Mouse (Mus musculus) C2C12 (cell line): ENCODE results near the gene Tspyl4. TPM values are rescaled to one million over a fixed set of nuclear protein-coding genes. Genes with fewer than 3 reads are reported as not detected.

Experiments
- H3K27me3 ChIP-seq: one replicate; pipeline ENCODE4 v1.6.1; 2011; ENCODE audit not compliant: control insufficient read depth, insufficient read depth, insufficient read length
- H3K36me3 ChIP-seq: one replicate; pipeline ENCODE4 v1.6.1; 2011; ENCODE audit not compliant: control insufficient read depth, insufficient read depth
- H3K4me3 ChIP-seq: one replicate; pipeline ENCODE4 v1.5.1; 2011; ENCODE audit warnings: mild to moderate bottlenecking, control low read depth; ENCODE audit not compliant: poor library complexity, insufficient read depth, severe bottlenecking
- H3K79me2 ChIP-seq: one replicate; pipeline ENCODE4 v1.6.1; 2011; ENCODE audit not compliant: control insufficient read depth, insufficient read depth
- H3K79me3 ChIP-seq: one replicate; pipeline ENCODE4 v1.6.1; 2011; ENCODE audit warnings: low read depth, control low read depth
- H3ac ChIP-seq: one replicate; pipeline ENCODE3; 2011; ENCODE audit warnings: low read depth; ENCODE audit not compliant: control insufficient read depth, insufficient read length
- CEBPB ChIP-seq: IDR thresholded peaks from one replicate; pipeline ENCODE4 v1.6.1; 2011; ENCODE audit warnings: low read depth, mild to moderate bottlenecking, control low read depth, moderate library complexity
- CTCF ChIP-seq: IDR thresholded peaks from one replicate; pipeline ENCODE4 v1.5.1; 2011; ENCODE audit not compliant: control insufficient read depth, insufficient read depth, insufficient read length
- FOSL1 ChIP-seq: IDR thresholded peaks from one replicate; pipeline ENCODE4 v1.8.0; 2011; ENCODE audit warnings: mild to moderate bottlenecking, low read length; ENCODE audit not compliant: poor library complexity, insufficient read depth, severe bottlenecking
- MAX ChIP-seq: IDR thresholded peaks from one replicate; pipeline ENCODE4 v1.6.1; 2011; ENCODE audit warnings: mild to moderate bottlenecking, control low read depth
- MYOD1 ChIP-seq: IDR thresholded peaks from one replicate; pipeline ENCODE4 v1.6.1; 2011; ENCODE audit warnings: low read depth; ENCODE audit not compliant: control insufficient read depth, insufficient read length
- MYOG ChIP-seq: IDR thresholded peaks from one replicate; pipeline ENCODE4 v1.6.1; 2011; ENCODE audit not compliant: control insufficient read depth, insufficient read length; ENCODE audit errors: extremely low read depth
- USF1 ChIP-seq: IDR thresholded peaks from one replicate; pipeline ENCODE4 v1.6.1; 2011; ENCODE audit warnings: low read depth, mild to moderate bottlenecking, control low read depth, moderate library complexity
- polyA plus RNA-seq: library from polyadenylated mRNA; unstranded; fragments of >200 nt; fragmentation: generic; extraction: Trizol; gene quantifications from one replicate; pipeline ENCODE4 v1.2.1, GENCODE M21; 2012; ENCODE audit warnings: missing spikeins

The Tspyl4 gene
- polyA plus RNA-seq, 1 experiment, result 2.3 TPM

DNA sequence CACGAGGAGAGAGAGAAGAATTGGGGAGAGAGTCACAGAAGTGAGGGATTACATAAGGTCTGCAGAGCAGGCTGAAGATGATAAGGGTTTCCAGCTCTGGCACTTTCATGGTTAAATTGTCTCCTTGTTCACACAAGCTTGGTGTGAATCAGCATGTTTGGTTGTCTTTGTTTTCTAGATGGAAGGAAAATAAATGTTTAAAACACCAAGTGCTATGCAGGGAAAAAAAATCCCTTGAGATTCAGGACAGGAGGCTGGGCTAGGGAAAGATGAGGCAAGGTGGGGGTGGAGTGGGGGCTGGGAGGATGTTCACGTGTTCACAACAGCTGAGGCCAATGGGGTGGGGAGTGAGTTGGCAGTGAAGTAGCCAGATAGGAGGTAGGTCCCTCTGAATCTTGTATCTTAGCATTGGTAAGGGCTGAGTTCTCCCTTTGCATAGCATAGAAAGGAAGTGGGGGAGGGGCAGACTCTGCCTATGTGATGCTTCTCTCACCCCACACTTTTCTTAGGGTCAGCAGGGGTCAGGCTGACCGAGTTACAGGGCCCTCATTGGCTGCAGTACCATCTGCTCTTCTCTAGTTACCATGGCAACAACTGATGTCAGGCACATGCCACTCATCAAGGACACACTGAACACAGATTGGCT lies 19.5 kb downstream of the Tspyl4 start:
- Histone ChIP-seq H3K27me3 (no peaks in the 10 kb centered on the region), H3ac (no peak overlapping the region), H3K79me3 (no peaks in the 10 kb centered on the region), H3K4me3 (no peak overlapping the region), H3K36me3 (peaks cover 2% of the 10 kb centered on the region), H3K79me2 (no peaks in the 10 kb centered on the region)
- TF ChIP-seq MYOG (no peak), CEBPB (no peak), CTCF (no peak), MAX (no peak), USF1 (no peak), FOSL1 (no peak), MYOD1 (no peak)

DNA sequence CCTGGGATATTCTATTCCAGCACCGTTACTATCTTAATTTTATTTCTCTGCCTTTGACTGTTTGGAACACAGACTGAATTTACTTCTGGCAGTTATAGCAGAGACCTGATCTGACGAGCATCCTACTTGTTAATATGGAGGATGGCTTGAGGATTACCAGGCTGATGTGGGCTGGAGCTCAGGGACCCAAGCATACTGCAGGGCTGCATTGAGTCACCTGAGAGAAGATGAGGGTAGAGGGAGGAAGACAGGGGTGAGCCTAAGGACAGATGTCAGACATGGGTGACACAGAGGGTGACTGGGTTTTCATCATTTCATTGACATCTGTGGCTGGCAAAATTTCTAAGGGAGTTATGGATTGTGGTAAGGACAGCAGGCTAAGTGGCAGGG lies 20.0 kb downstream of the Tspyl4 start:
- H3K4me3 ChIP-seq, result no peak overlapping the region

DNA sequence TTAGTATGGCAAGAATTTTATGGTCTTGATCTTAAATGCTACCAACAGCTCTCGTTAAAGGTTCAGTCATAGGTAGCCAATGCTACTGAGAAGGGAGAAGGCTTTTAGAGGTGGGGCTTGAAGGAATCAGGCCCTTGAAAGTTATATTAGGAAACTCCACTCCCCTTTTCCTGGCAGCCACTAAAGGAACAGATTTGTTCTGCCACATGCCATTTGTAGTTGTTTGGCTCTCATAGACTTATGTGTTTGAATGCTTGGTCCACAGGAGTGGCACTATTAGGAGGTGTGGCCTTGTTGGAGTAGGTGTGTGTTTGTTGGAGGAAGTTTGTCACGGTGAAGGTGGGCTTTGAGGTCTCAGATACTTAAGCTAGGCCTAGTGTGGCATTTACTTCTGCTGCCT lies 23.6 kb downstream of the Tspyl4 start:
- Histone ChIP-seq H3K4me3 (no peak overlapping the region), H3K79me3 (no peaks in the 10 kb centered on the region), H3K79me2 (no peaks in the 10 kb centered on the region), H3K27me3 (no peaks in the 10 kb centered on the region), H3ac (no peak overlapping the region), H3K36me3 (no peaks in the 10 kb centered on the region)
- TF ChIP-seq CEBPB (no peak), FOSL1 (no peak), MAX (no peak), USF1 (no peak), CTCF (no peak), MYOG (no peak), MYOD1 (no peak)

More for the DNA sequence above, 20.0 kb downstream of the Tspyl4 start:
- Histone ChIP-seq H3K79me2 (no peaks in the 10 kb centered on the region), H3K36me3 (peaks cover 2% of the 10 kb centered on the region), H3ac (no peak overlapping the region), H3K27me3 (no peaks in the 10 kb centered on the region), H3K79me3 (no peaks in the 10 kb centered on the region)
- TF ChIP-seq FOSL1 (no peak), MYOG (no peak), MYOD1 (no peak), CEBPB (no peak), USF1 (no peak), MAX (no peak), CTCF (no peak)

DNA sequence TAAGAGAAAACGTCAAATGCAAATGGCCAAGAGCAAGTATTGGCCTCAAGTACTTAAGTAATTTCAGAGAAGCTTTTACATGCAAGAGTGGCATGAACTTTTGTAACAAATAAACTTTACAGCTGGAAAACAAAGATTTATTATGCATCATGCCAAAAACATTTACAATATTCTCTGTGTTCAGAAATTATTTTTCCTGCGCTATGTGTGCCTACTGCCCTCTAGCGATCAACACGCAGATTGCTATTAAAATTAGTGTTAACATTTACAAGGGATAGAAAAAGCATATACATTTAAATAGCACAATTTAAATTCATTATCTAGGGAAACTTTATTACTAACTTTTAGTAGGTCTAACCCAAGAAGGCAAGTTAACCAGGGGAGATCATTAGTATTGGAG lies 29.5 kb downstream of the Tspyl4 start:
- Histone ChIP-seq H3K36me3 (no peaks in the 10 kb centered on the region), H3K79me3 (no peaks in the 10 kb centered on the region), H3K4me3 (no peak overlapping the region), H3K27me3 (no peaks in the 10 kb centered on the region), H3ac (no peak overlapping the region), H3K79me2 (no peaks in the 10 kb centered on the region)
- no peak for TF ChIP-seq MAX
- TF ChIP-seq CEBPB, result no peak
- no peak for TF ChIP-seq MYOG
- no peak for TF ChIP-seq USF1
- TF ChIP-seq FOSL1, result no peak

DNA sequence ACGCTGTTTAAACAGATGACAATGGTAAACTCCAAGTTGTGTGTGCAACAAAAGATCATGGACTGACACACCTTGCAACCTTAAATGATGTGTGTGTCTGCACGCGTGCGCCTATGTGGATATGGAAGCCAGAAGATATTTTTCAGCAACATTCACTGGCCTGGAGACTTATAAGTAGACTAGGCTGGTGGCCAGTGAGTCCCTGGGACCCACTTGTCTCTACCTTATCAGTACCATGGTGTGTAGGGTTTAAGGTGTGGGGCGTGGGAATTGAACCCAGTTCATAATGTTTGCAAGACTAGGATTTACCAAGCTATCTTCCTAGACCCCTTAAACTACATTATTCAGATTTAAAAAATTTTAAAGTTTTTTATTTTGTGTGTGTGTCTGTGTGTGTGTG lies 29.9 kb downstream of the Tspyl4 start:
- Histone ChIP-seq H3K79me3 (no peaks in the 10 kb centered on the region), H3K4me3 (no peak overlapping the region), H3K36me3 (no peaks in the 10 kb centered on the region), H3K27me3 (no peaks in the 10 kb centered on the region), H3K79me2 (no peaks in the 10 kb centered on the region), H3ac (no peak overlapping the region)
- TF ChIP-seq MYOG (no peak), MYOD1 (no peak), CTCF (no peak), FOSL1 (no peak), MAX (no peak), USF1 (no peak), CEBPB (no peak)

DNA sequence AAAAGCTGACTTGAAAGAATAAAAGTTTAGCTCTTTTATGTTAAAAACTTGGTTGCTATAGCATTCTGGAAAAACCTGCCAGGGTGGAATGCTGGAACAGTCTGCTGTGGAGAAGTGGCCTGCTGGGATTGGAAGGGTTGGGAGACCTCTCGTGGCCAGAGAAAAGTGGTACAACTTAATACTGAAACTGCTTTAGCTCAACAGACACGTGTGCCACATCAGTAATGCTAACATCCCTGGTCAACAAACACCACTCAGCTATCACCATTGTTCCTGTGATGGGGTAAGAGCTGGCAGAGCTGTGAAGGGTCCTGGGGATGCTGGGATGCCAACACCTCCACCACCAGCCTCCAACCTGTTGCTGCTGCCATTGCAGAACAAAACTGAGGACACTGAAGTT lies 31.1 kb downstream of the Tspyl4 start:
- Histone ChIP-seq H3K79me2 (no peaks in the 10 kb centered on the region), H3K4me3 (no peak overlapping the region), H3K79me3 (no peaks in the 10 kb centered on the region), H3ac (no peak overlapping the region), H3K36me3 (no peaks in the 10 kb centered on the region), H3K27me3 (no peaks in the 10 kb centered on the region)
- TF ChIP-seq MAX, result no peak
- TF ChIP-seq CTCF, result peak; percentile 5
